Mouse (Mus musculus) kidney, adult 18-20 months (tissue): ENCODE results near the gene Rgs3.

ENCODE experiments used
- DNase-seq: peaks from one replicate; pipeline ENCODE4 v3.0.0; 2021

The Rgs3 gene

DNA sequence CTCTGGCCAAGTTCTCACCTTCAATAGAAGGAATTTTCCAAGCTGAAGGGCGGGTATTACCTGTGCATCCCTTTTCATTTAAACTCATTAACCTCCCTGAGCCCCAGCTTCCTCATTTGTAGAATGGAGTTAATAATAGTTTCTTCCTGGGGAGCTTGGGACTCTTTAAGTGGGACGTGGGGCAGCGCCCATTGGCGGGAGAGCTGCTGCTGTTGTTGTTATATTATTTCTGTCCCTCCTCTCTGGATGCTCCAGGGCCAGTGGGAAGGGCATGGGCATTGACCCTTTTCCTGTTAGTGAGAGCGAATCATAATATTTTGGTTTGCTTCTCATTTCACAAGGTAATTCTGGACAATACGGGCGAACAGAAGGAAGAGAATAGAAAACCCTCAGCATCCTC is 47.3 kb downstream of the Rgs3 start:
- DNase-seq = no peak

GRCm38 (mm10) chr4:62607345-62607744 is 47.7 kb downstream of the Rgs3 start:
- DNase-seq = no peak

- no peak for DNase-seq
Observed at GRCm38 (mm10) chr4:62607805-62608204, 48.2 kb downstream of the Rgs3 start.

DNA sequence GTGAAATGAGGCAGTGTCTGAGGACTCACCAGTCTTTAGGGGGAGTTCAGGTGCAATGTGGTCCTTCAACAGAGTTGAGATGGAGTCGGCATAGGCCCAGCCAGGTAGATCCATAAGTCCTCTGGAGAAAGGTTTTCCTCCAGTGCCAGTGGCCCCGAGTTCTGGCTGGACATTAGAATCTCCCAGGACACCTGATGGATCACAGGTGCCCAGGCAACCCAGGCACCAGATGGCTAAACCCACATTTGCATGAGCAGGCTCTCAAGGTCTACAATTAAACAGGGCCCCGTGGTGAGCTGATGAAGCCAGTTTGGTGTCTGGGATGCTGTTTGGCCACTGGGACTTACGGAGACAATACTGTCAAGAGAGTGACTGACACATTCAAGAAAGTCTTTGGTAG is 49.7 kb downstream of the Rgs3 start:
- no peak for DNase-seq

GRCm38 (mm10) chr4:62610142-62610675 is 50.6 kb downstream of the Rgs3 start:
- no peak for DNase-seq

DNA sequence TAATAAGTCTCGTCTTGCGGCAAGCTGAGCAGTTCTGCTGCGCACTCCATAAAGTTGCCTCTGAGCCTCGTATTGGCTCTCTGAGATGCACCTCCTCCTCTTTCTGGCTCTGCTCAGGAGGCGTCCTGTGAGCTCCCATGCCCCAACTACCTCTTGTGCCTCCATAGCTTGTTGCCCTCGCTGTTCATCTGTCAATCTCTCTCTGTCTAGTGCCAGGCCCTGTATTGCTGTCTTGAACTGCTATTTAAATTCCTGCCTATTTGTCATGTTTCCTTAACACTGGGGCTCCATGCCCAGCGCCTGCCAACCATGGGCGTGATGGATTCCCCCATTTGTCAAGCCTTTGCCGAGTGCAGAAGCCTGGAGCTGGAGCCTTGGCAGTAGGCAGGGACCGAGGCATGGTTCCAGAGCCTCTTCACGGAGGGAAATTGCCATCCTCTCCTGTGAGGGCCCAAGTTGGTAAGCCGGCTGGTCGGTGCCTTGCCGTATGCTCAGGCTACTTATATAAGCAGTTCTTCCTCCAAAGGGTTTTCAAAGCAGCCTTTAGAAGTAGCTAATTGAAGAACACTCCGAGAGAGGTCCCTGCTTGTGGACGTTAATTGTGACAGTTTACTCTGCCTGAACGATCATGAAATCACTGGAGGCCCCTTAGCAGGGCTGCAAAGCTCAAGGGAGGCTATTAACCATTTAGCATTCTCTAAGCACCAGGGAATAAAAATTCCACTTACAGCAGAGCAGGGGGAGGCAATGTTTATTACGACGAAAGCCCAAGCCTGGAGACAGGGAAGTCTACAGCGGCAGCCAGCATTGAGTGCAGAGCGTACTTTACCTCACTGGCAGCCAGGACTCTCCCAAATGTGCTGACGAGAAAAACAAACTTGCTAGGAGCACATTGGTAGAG is 53.2 kb downstream of the Rgs3 start:
- no peak for DNase-seq

DNA sequence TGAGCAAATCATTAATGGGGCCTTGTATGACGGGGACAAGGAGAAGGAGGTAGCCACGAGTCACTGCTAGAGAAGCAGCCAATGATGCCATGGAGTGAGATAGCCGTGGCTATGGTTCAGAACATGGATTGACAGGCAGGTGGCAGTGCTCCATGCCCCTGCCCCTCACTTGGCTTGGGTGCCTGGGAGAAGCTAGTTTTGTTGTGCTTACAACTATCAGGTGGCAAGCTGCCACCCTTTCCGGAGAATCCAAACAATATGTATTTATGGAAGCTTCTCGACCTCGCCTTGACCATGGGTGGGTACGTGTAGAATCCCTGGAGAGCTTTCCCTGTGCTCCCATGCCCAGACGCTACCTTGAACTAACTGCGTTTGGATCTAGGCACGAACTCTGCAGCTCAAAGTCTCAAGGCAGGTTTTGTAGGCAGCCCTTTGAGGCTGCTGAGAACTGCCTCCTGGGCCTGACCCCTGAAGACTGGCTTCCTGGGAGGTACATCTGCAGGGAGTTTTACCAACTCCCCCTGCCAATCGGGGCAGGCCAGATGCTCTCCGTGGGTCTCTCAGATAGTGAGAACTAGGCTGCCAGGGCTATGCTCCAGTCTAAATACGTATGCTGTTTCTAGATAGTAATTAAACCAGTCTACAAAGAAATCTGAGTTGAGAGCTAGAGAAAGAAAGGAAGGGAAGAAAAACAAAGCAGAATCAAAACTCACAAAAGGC is 54.2 kb downstream of the Rgs3 start:
- DNase-seq = no peak

- DNase-seq = no peak
Observed at GRCm38 (mm10) chr4:62617856-62618440, 58.3 kb downstream of the Rgs3 start.

- peak; percentile 65 for DNase-seq
Observed at GRCm38 (mm10) chr4:62619232-62619964, 59.8 kb downstream of the Rgs3 start.

DNA sequence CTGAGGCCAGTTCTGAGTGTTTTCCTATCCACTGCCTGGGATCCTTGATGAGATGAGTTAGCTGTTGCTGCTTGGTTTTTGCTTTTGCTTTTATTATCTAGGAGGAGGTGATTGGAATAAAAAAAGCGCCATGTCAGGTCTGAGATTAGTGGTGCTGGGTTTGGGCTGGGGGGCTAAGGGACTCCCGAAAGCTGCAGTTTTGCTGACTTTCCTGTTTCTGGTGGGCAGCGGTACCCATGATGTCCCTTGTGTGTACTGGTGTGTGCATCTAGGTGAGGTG is 60.3 kb downstream of the Rgs3 start:
- DNase-seq = no peak

GRCm38 (mm10) chr4:62621151-62621550 is 61.5 kb downstream of the Rgs3 start:
- DNase-seq = no peak

- DNase-seq = no peak
Observed at GRCm38 (mm10) chr4:62621880-62622675, 62.4 kb downstream of the Rgs3 start.

GRCm38 (mm10) chr4:62623251-62624015 is 63.8 kb downstream of the Rgs3 start:
- no peak for DNase-seq

- no peak for DNase-seq
Observed at GRCm38 (mm10) chr4:62624679-62625450, 65.2 kb downstream of the Rgs3 start.

GRCm38 (mm10) chr4:62625451-62626061 is 65.9 kb downstream of the Rgs3 start:
- DNase-seq = no peak

- no peak for DNase-seq
Observed at GRCm38 (mm10) chr4:62626228-62627026, 66.8 kb downstream of the Rgs3 start.

GRCm38 (mm10) chr4:62627331-62627730 is 67.7 kb downstream of the Rgs3 start:
- no peak for DNase-seq

DNA sequence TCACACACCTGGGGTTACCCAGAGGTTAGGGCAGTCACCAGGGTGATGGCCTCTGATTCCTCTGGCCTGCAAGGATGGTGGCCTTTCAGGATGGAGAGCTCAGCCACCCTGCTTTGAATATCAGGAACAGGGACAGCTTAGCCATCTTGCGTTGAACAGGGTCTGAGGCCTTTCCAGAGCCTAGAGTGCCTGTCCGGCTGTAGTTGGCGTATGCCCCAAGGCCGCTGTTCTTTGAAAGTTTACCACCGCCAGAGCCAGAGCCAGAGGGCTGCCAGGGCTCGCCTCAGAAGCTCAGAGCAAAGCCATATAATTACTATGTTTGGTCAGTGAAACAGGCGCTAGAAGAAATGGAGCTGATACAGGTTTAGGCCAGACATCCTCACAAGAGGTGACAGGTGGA is 68.9 kb downstream of the Rgs3 start:
- no peak for DNase-seq

GRCm38 (mm10) chr4:62629461-62629860 is 69.8 kb downstream of the Rgs3 start:
- DNase-seq = no peak
